In the genomic region with DNA sequence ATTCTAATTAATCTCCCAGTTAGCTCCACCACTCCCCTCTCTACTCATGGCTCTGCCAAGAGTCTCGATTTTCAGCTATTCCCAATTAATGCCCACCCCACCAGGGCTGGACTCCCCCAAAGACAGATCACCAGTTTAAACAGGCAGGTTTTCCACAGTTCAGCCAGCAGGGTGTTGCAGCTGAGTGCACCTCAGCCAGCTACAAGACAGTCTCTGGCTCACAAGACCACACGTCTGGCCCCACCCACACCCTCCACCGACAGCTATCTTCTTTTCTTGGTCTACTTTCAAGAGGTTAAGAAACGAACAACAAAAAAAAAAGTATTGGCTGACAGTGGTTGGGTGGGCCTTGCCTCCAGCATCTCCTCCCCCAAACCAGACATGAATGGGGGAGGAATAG, we compare ENCODE assay signal across 29 mouse cellular contexts. TPM values are rescaled to one million over a fixed set of nuclear protein-coding genes. Genes with fewer than 3 reads are reported as not detected.
A peak's percentile ranks its signal among the peaks of the same experiment; 100 is the strongest.
DNase-seq lines count a peak whose midpoint lies in the region; ATAC-seq lines count a peak whose summit lies in the region.
"Had no signal": no experiment of that assay in that cellular context is flagged by ENCODE, and none has a peak within 500 bp of the region (broad histone marks: within the 10 kb centered on the region; RNA-seq: fewer than 3 reads in every experiment).

No protein-coding gene starts in this region.

- WGBS in kidney, embryonic 14.5 days, result 15% methylated on average over 4 of the region's 4 CpGs
- 34% methylated on average over 4 of the region's 4 CpGs for WGBS in limb, embryonic 10.5 days

- no peak for DNase-seq in kidney, postnatal 36 days
- DNase-seq in urinary bladder, postnatal 14 days (ENCODE audit: low spot score), result peak; percentile 4
- no peak for DNase-seq in urinary bladder, adult 2 months (ENCODE audit: low spot score)
- DNase-seq in kidney, postnatal 14 days, result peak; percentile 5
- no peak for DNase-seq in cerebellum, postnatal 14 days
- no peak for DNase-seq in limb, embryonic 10.5 days (ENCODE audit: low spot score)
- DNase-seq: adrenal gland, postnatal 10 days; B cell, adult 2 months; cerebellum, adult 2 months; gastrocnemius, postnatal 36 days; heart, postnatal 36 days; liver, postnatal 0 days; right cerebral cortex, adult 18-20 months; right cerebral cortex, postnatal 4 days; thymus, adult 2 months had no signal

- H3K27me3 ChIP-seq in kidney, embryonic 14.5 days (ENCODE audit: control insufficient read depth, insufficient read depth, low read length), result no peaks in the 10 kb centered on the region
- no peaks in the 10 kb centered on the region for H3K27me3 ChIP-seq in limb, embryonic 10.5 days (ENCODE audit: low read depth, poor library complexity, severe bottlenecking)
- H3K27me3 ChIP-seq: CH12.LX; embryonic facial prominence, embryonic 15.5 days; heart, embryonic 15.5 days; hindbrain, embryonic 13.5 days; limb, embryonic 12.5 days; neural tube, embryonic 15.5 days had no signal

- no peaks in the 10 kb centered on the region for H3K36me3 ChIP-seq in kidney, embryonic 14.5 days (ENCODE audit: control insufficient read depth, insufficient read depth, low read length)
- H3K36me3 ChIP-seq in limb, embryonic 10.5 days, result no peaks in the 10 kb centered on the region
- H3K36me3 ChIP-seq: embryonic facial prominence, embryonic 15.5 days; heart, embryonic 15.5 days; hindbrain, embryonic 13.5 days; limb, embryonic 12.5 days; midbrain, embryonic 10.5 days; neural tube, embryonic 15.5 days had no signal

- H3K27ac ChIP-seq in kidney, embryonic 14.5 days (ENCODE audit: low read depth, low read length), result no peak overlapping the region; the same call in 1 of the 2 replicates
- H3K27ac ChIP-seq in limb, embryonic 10.5 days, result no peak overlapping the region
- H3K27ac ChIP-seq: embryonic facial prominence, embryonic 15.5 days; heart, embryonic 15.5 days; hindbrain, embryonic 13.5 days; limb, embryonic 12.5 days; macrophage; midbrain, embryonic 10.5 days; neural tube, embryonic 15.5 days had no signal

- H3K4me1 ChIP-seq in kidney, embryonic 14.5 days (ENCODE audit: control insufficient read depth, insufficient read depth, low read length), result no peaks in the 10 kb centered on the region
- no peaks in the 10 kb centered on the region for H3K4me1 ChIP-seq in limb, embryonic 10.5 days
- H3K4me1 ChIP-seq: embryonic facial prominence, embryonic 15.5 days; heart, embryonic 15.5 days; hindbrain, embryonic 13.5 days; limb, embryonic 12.5 days; neural tube, embryonic 15.5 days had no signal

- H3K4me2 ChIP-seq in kidney, embryonic 14.5 days (replicated peaks; ENCODE audit: low read depth, low read length), result no peak overlapping the region; the same call in 1 of the 2 replicates
- H3K4me2 ChIP-seq: embryonic facial prominence, embryonic 15.5 days; heart, embryonic 15.5 days; hindbrain, embryonic 13.5 days; limb, embryonic 12.5 days; liver, embryonic 11.5 days; neural tube, embryonic 15.5 days had no signal

- H3K9ac ChIP-seq in kidney, embryonic 14.5 days (ENCODE audit: low read depth, low read length), result no peak overlapping the region
- H3K9ac ChIP-seq: embryonic facial prominence, embryonic 15.5 days; heart, embryonic 15.5 days; hindbrain, embryonic 13.5 days; limb, embryonic 12.5 days; liver, postnatal 0 days; neural tube, embryonic 15.5 days had no signal

- no peaks in the 10 kb centered on the region for H3K9me3 ChIP-seq in kidney, embryonic 14.5 days (ENCODE audit: control insufficient read depth, low read length)
- no peaks in the 10 kb centered on the region for H3K9me3 ChIP-seq in limb, embryonic 10.5 days (replicated peaks)
- H3K9me3 ChIP-seq: embryonic facial prominence, embryonic 15.5 days; heart, embryonic 15.5 days; hindbrain, embryonic 13.5 days; limb, embryonic 12.5 days; midbrain, embryonic 10.5 days; neural tube, embryonic 15.5 days had no signal

- H3K4me3 ChIP-seq in kidney, embryonic 14.5 days (ENCODE audit: low read length), result no peak overlapping the region
- H3K4me3 ChIP-seq in limb, embryonic 10.5 days, result no peak overlapping the region
- H3K4me3 ChIP-seq: embryonic facial prominence, embryonic 15.5 days; heart, embryonic 15.5 days; hindbrain, embryonic 13.5 days; limb, embryonic 12.5 days; midbrain, embryonic 10.5 days; neural tube, embryonic 15.5 days had no signal

- peak; percentile 67; the same call in 1 of the 2 replicates for ATAC-seq in kidney, embryonic 14.5 days (ENCODE audit: low FRiP score, low TSS enrichment)
- ATAC-seq: inflammation-experienced regulatory T-cells, adult 6 months; liver, postnatal 0 days; lung, postnatal 0 days had no signal

RNA-seq across cellular contexts. Expression of gene Slco1a4, which starts 6.9 kb away (rescaled TPM):
- polyA plus RNA-seq in kidney, embryonic 14.5 days (2014; fragmentation: Nextera tagmentation; extraction: Ambion mirVana), result 1.8 and 3.5 TPM in 2 replicates
- 0.87 and 0.99 TPM in 2 replicates for polyA plus RNA-seq in urinary bladder, adult 2 months (2012; rRNA removed)
- not detected in 2 replicates for polyA plus RNA-seq in limb, embryonic 10.5 days (2016; fragmentation: Nextera tagmentation; extraction: Ambion mirVana)
- polyA plus RNA-seq: large intestine, adult 2 months; limb, embryonic 12.5 days; liver, embryonic 11.5 days; macrophage; midbrain, embryonic 10.5 days; stomach, embryonic 14.5 days; thymus, adult 2 months had no signal

Comparison
In these comparisons a context has a peak if more than half of its experiments do, and no peak if none do; other contexts are left out.
1. DNase-seq: peak in urinary bladder, postnatal 14 days (single experiment) and kidney, postnatal 14 days (single experiment); none in kidney, postnatal 36 days (0 of 2), urinary bladder, adult 2 months (single experiment), cerebellum, postnatal 14 days (0 of 2) and limb, embryonic 10.5 days (single experiment).